Mouse (Mus musculus): ENCODE results near the gene Ipmk.
A peak's percentile ranks its signal among the peaks of the same experiment; 100 is the strongest.

- peak; percentile 83 for TF ChIP-seq CTCF (IDR thresholded peaks at IDR 0.05)
- no peak for TF ChIP-seq EP300 (IDR thresholded peaks at IDR 0.05)
Measured at GRCm38 (mm10) chr10:71422047-71423037, 74.8 kb downstream of the Ipmk start.
